Mouse (Mus musculus): ENCODE data around the gene Fam208b.

Fam208b gene

GRCm38 (mm10) chr13:3610795-3611438 lies at the start of gene Fam208b:
Gene Fam208b (minus strand): TSS chr13:3611108.
- peak; percentile 99 for DNase-seq (ENCODE audit: low spot score)

DNA sequence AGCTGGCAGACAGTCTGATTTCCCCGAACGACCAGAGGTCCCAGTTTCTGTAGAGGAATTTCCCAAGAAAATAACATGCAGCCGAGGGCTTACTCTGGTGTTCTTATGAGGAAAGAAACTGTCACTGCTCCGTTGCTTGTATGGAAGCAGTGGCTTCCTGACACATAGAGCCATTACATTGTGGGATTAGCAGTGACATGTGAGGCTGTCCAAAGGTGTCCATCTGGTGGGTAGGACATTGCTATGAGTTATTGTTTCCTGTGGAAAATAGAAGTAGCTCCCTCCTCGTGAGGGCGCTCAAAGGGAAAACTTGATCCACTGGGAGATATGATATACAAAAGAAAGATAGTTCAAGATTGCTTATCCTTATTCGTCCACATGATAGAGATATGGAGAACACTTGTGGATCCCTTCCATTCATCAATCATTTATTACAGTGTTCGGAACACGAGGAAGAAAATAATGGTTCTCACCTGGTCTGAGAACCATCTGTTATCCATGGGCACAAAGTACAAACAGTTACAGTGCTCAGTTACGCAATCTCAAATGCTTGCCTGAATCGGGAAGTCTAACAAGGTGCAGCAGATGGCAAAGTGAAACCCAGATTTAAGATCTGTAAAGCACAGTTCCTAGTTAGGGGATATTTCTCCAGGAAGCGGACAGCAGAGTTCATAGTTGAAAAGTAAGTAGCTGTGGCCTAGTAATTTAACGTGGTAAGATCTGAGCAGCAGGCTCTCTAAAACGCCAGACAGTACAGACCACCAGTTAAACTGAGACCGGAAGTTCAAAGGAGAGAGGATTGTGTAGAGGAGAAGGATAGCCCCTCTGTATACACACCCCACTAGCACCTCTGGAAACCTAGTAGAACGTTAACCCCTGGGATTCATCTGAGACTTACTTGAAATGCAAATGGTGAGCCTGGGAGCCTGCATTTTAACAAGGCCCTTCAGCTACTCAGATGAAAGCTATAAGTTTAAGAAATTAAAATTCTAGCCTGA lies 48.6 kb upstream of the Fam208b start:
- DNase-seq (ENCODE audit: low spot score) = peak; percentile 15

DNA sequence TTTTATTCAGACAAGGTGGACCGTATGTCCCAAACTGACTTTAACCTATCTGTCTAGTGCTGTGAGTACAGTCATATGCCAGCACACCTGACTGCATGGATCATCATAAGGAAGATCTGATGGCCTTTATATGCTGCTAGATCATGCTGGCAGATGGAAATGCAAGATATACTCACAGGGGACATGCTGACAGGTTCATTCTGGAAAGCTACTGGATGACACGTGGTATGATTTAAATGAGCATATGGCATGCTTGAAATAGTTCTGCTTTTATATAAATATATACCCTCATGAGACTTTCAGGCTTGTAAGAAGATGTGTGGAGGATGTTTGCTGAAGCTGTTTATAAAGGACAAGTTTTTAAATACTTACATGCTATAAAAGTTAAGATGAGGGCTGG lies 43.5 kb upstream of the Fam208b start:
- DNase-seq (ENCODE audit: low spot score) = no peak

DNA sequence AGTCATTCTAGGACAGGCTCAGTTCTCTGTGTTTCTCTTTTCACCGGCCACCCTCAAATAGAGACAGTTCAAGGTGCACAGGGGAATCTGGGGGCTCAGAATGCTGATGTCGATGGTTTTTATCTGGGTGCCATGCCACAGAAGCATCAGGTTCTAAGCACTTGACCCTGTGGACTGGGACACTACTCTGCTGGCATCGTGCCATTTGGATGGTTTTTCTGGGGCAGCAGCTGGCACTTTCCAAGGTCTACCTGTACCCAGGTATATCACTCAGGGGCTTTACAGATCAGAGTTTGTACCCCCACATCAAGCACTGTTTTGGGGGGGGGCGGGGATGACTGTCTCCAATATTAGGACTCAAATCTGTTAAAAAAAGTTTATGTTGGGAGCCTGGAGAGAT lies 39.7 kb upstream of the Fam208b start:
- DNase-seq (ENCODE audit: low spot score) = no peak

GRCm38 (mm10) chr13:3646566-3646965 lies 35.7 kb upstream of the Fam208b start:
- DNase-seq (ENCODE audit: low spot score) = peak; percentile 76

DNA sequence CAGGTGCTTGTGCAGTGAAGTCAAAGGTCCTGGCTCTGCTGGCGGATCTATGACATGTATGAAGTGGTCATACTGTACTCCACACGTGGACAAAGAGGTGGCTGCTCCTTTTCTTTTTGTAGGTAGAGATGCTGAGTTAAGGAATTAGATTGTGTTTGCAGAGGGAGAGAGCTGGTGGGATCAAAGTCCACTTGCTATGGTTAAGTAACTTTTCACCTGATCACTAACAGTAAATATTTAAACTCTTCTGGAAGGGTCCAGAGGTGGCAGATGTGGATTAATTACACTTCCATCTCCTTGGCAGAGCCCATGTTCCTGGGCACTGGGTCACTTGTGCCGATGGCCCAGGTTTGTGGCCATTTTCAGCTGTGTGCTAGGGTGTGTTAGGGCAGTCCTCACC lies 35.0 kb upstream of the Fam208b start:
- peak; percentile 73 for DNase-seq (ENCODE audit: low spot score)

DNA sequence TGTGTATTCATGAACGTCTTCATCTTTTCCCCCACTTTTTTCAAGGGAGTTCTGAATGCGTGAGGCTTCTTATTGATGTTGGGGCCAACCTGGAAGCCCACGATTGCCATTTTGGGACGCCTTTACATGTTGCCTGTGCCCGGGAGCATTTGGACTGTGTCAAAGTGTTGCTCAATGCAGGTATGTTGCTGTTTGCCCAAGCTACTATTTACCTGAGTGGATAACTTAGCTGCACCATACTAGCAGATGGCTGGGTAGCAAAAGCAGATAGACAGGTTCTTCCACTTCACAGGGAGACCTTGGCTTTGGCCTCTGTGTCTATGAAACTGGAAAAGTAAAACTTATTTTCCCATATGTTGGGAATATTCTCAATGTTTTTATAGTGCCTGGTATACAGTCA lies 34.0 kb upstream of the Fam208b start:
- DNase-seq (ENCODE audit: low spot score) = peak; percentile 63

DNA sequence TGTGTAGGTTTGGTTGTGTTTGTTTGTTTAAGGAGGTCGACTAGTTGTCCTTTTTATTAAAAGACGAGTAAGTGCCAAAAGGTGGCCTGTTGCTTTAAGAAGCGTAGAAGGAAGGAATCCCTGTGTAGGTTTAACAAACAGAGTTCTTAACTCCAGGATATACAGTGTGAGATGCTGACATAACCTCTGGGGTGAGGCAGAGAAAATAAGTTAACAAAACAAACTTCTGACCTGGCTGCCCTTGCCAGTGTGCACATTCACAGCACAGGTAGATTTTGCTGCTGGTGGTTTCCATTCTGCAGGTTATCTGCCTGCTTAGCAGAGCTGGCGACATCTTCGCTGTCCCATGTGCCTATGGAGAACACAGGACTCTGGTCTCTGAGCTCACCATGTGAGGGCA lies 31.6 kb upstream of the Fam208b start:
- DNase-seq (ENCODE audit: low spot score) = peak; percentile 55

DNA sequence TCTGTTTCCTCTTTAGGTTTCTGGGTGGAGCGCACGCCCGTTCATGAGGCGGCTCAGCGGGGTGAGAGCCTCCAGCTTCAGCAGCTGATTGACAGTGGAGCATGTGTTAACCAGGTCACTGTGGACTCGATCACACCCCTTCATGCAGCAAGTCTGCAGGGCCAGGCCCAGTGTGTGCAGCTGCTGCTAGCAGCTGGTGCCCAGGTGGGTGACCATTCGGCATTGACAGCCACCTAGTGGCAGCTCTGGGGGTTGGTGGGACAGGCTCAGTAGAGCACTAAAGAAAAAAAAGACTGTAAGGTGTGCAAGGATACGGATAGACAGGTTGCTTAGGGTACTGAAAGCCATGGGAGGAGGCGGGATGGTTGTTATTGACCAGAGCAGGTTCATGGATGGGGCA lies 31.1 kb upstream of the Fam208b start:
- DNase-seq (ENCODE audit: low spot score) = no peak

DNA sequence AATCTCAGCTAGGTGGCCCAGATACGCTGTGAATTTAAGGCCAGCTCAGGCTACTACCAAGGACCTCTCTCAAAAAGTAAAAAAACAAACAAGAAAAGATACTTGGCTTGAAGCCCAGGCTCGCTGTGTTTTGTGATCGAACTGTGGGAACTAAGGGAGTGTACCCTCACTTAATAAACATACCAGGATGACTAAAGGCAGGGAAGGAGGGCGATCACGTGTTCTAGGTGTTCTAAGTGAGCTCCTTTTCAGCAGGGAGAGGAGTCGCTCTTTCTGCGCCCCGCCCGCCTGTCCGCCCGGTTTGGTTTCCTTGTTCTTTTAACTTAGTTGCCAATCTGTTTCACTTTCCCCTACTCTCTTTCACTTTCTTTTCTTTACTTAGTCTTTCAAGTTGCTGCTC lies 25.9 kb upstream of the Fam208b start:
- DNase-seq (ENCODE audit: low spot score) = peak; percentile 28

DNA sequence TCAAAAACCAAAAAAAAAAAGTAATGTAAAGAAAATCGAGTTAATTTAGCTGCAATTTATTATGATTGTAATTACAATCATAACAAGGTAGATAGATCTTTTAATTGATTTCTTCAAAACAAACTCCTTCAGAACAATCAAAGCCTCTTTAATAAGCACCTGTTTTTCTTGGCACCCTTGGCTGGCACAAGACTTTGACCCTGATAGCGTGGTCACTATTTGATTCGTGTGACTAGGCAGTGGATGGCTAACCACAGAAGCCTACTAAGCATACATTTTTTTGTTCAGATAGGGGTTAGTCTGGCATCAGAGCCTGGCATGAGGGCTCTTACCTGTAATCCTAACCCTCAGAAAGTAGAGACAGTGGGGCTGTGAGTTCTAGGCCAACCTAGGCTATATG lies 24.2 kb upstream of the Fam208b start:
- DNase-seq (ENCODE audit: low spot score) = no peak

- DNase-seq (ENCODE audit: low spot score) = peak; percentile 83
Observed at GRCm38 (mm10) chr13:3633895-3634811, 23.2 kb upstream of the Fam208b start, which contains the start of gene Asb13. Gene Asb13 (plus strand): TSS chr13:3634032.

GRCm38 (mm10) chr13:3633131-3633530 lies 22.2 kb upstream of the Fam208b start:
- no peak for DNase-seq (ENCODE audit: low spot score)

- DNase-seq (ENCODE audit: low spot score) = no peak
Observed at GRCm38 (mm10) chr13:3632551-3632950, 21.6 kb upstream of the Fam208b start.

GRCm38 (mm10) chr13:3628102-3628501 lies 17.2 kb upstream of the Fam208b start:
- DNase-seq (ENCODE audit: low spot score) = peak; percentile 63

DNA sequence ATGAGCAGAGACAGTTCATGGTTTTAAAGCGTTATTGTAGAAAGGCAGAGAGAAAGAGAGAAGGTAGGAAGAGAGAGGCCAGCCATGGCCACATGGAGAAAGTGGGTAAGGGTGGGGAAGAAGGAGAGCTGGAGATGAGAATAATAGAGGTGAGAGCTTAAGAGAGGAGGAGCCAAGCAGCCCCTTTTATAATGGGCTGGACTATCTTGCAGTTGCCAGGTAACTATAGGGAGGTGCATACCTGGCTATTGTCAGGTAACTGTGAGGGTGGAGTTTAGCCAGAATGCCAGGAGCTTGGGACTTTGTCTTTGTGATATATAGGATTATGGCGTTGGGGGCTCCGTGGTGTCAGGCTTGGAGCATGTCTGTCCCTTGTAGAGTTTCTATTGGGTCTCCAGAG lies 16.2 kb upstream of the Fam208b start:
- DNase-seq (ENCODE audit: low spot score) = no peak

GRCm38 (mm10) chr13:3610118-3610794 lies 652 bp downstream of the Fam208b start:
- DNase-seq (ENCODE audit: low spot score) = peak; percentile 53

- DNase-seq (ENCODE audit: low spot score) = no peak
Observed at GRCm38 (mm10) chr13:3609780-3610117, 1.2 kb downstream of the Fam208b start.

DNA sequence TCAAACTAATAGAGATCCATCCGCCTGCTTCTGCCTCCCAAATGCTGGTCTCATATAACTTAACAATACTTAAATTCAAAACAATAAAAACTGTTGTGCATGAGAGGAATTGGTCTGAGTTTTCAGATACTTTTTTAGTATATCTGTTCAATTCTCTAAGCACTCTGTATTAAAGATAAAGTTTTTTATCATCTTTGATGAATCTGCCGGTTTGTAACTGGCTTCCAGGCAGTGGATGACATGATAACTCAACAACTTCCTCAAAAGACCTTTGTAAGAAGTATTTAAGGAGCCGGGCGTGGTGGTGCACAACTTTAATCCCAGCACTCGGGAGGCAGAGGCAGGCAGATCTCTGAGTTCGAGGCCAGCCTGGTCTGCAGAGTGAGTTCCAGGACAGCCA lies 14.7 kb downstream of the Fam208b start:
- no peak for DNase-seq (ENCODE audit: low spot score)

DNA sequence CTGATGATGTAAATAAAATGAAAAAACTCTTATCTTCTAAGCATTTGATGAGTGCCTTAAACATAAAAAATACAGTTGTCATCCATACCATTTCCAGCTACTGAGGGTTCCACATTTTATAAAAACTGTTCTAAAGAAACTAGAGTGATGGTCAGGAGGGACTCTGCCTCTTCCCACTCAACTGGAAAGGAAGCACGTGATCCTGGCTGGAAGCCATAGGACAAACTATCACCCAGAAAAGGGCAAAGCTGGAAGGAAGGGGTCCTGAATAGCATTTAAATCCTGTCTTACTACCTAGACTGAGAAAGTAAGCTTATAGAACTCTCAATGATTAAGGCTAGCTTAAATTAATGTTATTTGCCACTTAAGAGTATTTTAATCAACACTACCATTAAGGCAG lies 16.6 kb downstream of the Fam208b start:
- no peak for DNase-seq (ENCODE audit: low spot score)

DNA sequence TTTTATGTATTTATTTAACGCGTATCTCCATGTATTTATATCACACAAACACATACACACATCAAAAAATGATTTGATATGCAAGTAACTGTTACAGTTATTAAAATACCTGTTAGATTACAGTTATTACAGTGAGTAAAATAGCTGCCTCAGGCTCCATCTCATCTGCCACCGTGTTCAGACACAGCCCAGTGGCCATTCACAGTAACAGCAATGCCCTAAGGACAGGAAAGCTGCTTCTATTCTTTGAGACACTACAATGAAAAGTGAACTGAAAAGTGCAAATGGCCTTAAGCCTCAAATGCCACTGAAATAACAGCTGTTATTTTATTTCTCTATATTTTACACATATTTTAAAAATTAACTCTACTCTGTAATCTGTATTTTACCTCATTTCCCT lies 20.1 kb downstream of the Fam208b start:
- no peak for DNase-seq (ENCODE audit: low spot score)

DNA sequence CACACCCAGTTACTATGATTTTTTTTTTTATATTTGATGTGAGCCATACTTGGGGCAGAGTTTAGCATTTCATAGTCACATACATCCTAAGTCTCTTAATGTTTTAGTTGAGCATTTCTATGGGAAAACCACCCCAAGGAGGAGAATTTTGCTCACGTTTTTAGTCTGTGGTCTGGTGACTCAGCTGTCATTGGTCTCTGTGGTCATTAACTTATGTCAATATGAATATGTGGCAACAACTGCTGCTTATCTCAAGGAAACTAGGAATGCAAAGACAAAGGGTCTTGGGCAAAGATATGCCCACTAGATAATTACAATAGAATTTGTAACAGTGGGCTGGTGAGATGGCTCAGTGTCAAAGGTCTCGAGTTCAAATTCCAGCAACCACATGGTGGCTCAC lies 47.0 kb downstream of the Fam208b start:
- DNase-seq (ENCODE audit: low spot score) = peak; percentile 25
